Mouse (Mus musculus) hindbrain, embryonic 14.5 days (tissue): ENCODE measurements around the gene Golgb1. TPM values are rescaled to one million over a fixed set of nuclear protein-coding genes. Genes with fewer than 3 reads are reported as not detected.

Experiments used
- ATAC-seq: fragments of 200-750 bp; cut with Nextera tagmentation; 2 replicates; pipeline ENCODE4 v1.8.0; 2017; ENCODE audit warnings: moderate number of reproducible peaks, mild to moderate bottlenecking, moderate TSS enrichment, moderate library complexity; ENCODE audit not compliant: low FRiP score
- DNase-seq: peaks from one replicate; pipeline ENCODE4 v3.0.0-alpha.2; 2015; ENCODE audit warnings: low spot score
- H3K27ac ChIP-seq: fragments of 300-500 bp; sonication (generic); 2 replicates; pipeline ENCODE4 v1.5.1; 2014; ENCODE audit warnings: mild to moderate bottlenecking, moderate library complexity
- H3K27me3 ChIP-seq: fragments of 300-500 bp; sonication (generic); 2 replicates; pipeline ENCODE4 v1.6.1; 2014; ENCODE audit warnings: mild to moderate bottlenecking, low read length, mixed read lengths; ENCODE audit not compliant: control insufficient read depth, insufficient read depth
- H3K36me3 ChIP-seq: fragments of 300-500 bp; sonication (generic); replicated peaks from 2 replicates; pipeline ENCODE4 v1.6.1; 2014; ENCODE audit not compliant: control insufficient read depth, insufficient read depth
- H3K4me1 ChIP-seq: fragments of 300-500 bp; sonication (generic); replicated peaks from 2 replicates; pipeline ENCODE4 v1.6.1; 2014; ENCODE audit warnings: antibody characterized with exemption, low read length, mixed read lengths; ENCODE audit not compliant: control insufficient read depth, insufficient read depth
- H3K4me2 ChIP-seq: fragments of 300-500 bp; sonication (generic); replicated peaks from 2 replicates; pipeline ENCODE4 v1.6.1; 2014; ENCODE audit warnings: mild to moderate bottlenecking, moderate library complexity
- H3K4me3 ChIP-seq: fragments of 300-500 bp; sonication (generic); replicated peaks from 2 replicates; pipeline ENCODE4 v1.5.1; 2014; ENCODE audit warnings: mild to moderate bottlenecking, low read length
- H3K9ac ChIP-seq: fragments of 300-500 bp; sonication (generic); 2 replicates; pipeline ENCODE4 v1.6.1; 2014
- H3K9me3 ChIP-seq: fragments of 300-500 bp; sonication (generic); 2 replicates; pipeline ENCODE4 v1.6.1; 2016; ENCODE audit warnings: low read length; ENCODE audit not compliant: control insufficient read depth
- WGBS: fragments of 180-500 bp; shearing (Covaris S2); extraction: QIAGEN DNeasy Blood & Tissue Kit; methylation state at CpG from one replicate; pipeline ENCODE4 v1.1.7; 2014; 5-methylcytosine and 5-hydroxymethylcytosine counted together
- polyA plus RNA-seq: library from polyadenylated mRNA; unstranded; fragments of >200 nt; fragmentation: Nextera tagmentation; extraction: Ambion mirVana; gene quantifications from 2 replicates; pipeline ENCODE4 v1.2.1, GENCODE M21; 2014

Golgb1 gene
- polyA plus RNA-seq, 1 experiment from 2014 or later = 86.1 TPM

- Histone ChIP-seq H3K36me3 (peaks cover 85% of the 10 kb centered on the region), H3K4me3 (no peak overlapping the region), H3K9ac (no peak overlapping the region), H3K27ac (no peak overlapping the region), H3K9me3 (no peaks in the 10 kb centered on the region), H3K4me2 (no peak overlapping the region), H3K27me3 (no peaks in the 10 kb centered on the region), H3K4me1 (no peaks in the 10 kb centered on the region)
- DNase-seq = no peak
- ATAC-seq = no peak
- 94% methylated on average over 10 of the region's 10 CpGs for WGBS
These were observed 51.8 kb downstream of the Golgb1 start for GRCm38 (mm10) chr16:36926514-36927447.

- ATAC-seq (no peak), DNase-seq (no peak)
- no peak overlapping the region for H3K27ac ChIP-seq
- no peak overlapping the region for H3K4me3 ChIP-seq
- no peaks in the 10 kb centered on the region for H3K27me3 ChIP-seq
- H3K9ac ChIP-seq = no peak overlapping the region
- no peak overlapping the region for H3K4me2 ChIP-seq
- H3K4me1 ChIP-seq = no peaks in the 10 kb centered on the region
- 90% methylated on average over 10 of the region's 10 CpGs for WGBS
- H3K9me3 ChIP-seq = no peaks in the 10 kb centered on the region
- H3K36me3 ChIP-seq = peaks cover 93% of the 10 kb centered on the region
These were observed 52.7 kb downstream of the Golgb1 start for GRCm38 (mm10) chr16:36927495-36928105.

- no peak overlapping the region for H3K4me3 ChIP-seq
- peaks cover 94% of the 10 kb centered on the region for H3K36me3 ChIP-seq
- no peak overlapping the region for H3K4me2 ChIP-seq
- WGBS = 96% methylated on average over 8 of the region's 8 CpGs
- H3K27ac ChIP-seq = no peak overlapping the region
- ATAC-seq (no peak), DNase-seq (no peak)
- no peaks in the 10 kb centered on the region for H3K4me1 ChIP-seq
- no peaks in the 10 kb centered on the region for H3K27me3 ChIP-seq
- H3K9ac ChIP-seq = no peak overlapping the region
- H3K9me3 ChIP-seq = no peaks in the 10 kb centered on the region
These were observed 53.2 kb downstream of the Golgb1 start for GRCm38 (mm10) chr16:36928106-36928500.

- no peaks in the 10 kb centered on the region for H3K4me1 ChIP-seq
- no peak overlapping the region for H3K9ac ChIP-seq
- H3K9me3 ChIP-seq = no peaks in the 10 kb centered on the region
- H3K36me3 ChIP-seq = peaks cover 95% of the 10 kb centered on the region
- 95% methylated on average over 7 of the region's 7 CpGs for WGBS
- ATAC-seq (no peak), DNase-seq (no peak)
- H3K4me2 ChIP-seq = no peak overlapping the region
- no peaks in the 10 kb centered on the region for H3K27me3 ChIP-seq
- no peak overlapping the region for H3K27ac ChIP-seq
- H3K4me3 ChIP-seq = no peak overlapping the region
These were observed 54.3 kb downstream of the Golgb1 start for GRCm38 (mm10) chr16:36929216-36929615.

GRCm38 (mm10) chr16:36930231-36931136 lies 55.5 kb downstream of the Golgb1 start:
- WGBS = 85% methylated on average over 11 of the region's 11 CpGs
- peaks cover 82% of the 10 kb centered on the region for H3K36me3 ChIP-seq

GRCm38 (mm10) chr16:36931381-36931780 lies 56.4 kb downstream of the Golgb1 start:
- H3K27me3 ChIP-seq = no peaks in the 10 kb centered on the region
- ATAC-seq (no peak), DNase-seq (no peak)
- no peak overlapping the region for H3K4me3 ChIP-seq
- peaks cover 73% of the 10 kb centered on the region for H3K36me3 ChIP-seq
- WGBS = 96% methylated on average over 10 of the region's 10 CpGs
- no peaks in the 10 kb centered on the region for H3K9me3 ChIP-seq
- H3K4me1 ChIP-seq = no peaks in the 10 kb centered on the region
- no peak overlapping the region for H3K27ac ChIP-seq
- H3K4me2 ChIP-seq = no peak overlapping the region
- H3K9ac ChIP-seq = no peak overlapping the region

More at GRCm38 (mm10) chr16:36930231-36931136, 55.5 kb downstream of the Golgb1 start:
- ATAC-seq = no peak
- DNase-seq = no peak
- Histone ChIP-seq H3K4me3 (no peak overlapping the region), H3K9ac (no peak overlapping the region), H3K4me2 (no peak overlapping the region), H3K27ac (no peak overlapping the region), H3K9me3 (no peaks in the 10 kb centered on the region), H3K27me3 (no peaks in the 10 kb centered on the region), H3K4me1 (no peaks in the 10 kb centered on the region)

GRCm38 (mm10) chr16:36931976-36932375 lies 57.0 kb downstream of the Golgb1 start:
- no peak for DNase-seq
- H3K27me3 ChIP-seq = no peaks in the 10 kb centered on the region
- H3K9me3 ChIP-seq = no peaks in the 10 kb centered on the region
- H3K4me1 ChIP-seq = no peaks in the 10 kb centered on the region
- H3K4me2 ChIP-seq = no peak overlapping the region
- no peak overlapping the region for H3K27ac ChIP-seq
- WGBS = 97% methylated on average over 3 of the region's 3 CpGs
- H3K4me3 ChIP-seq = no peak overlapping the region
- H3K36me3 ChIP-seq = peaks cover 67% of the 10 kb centered on the region
- no peak for ATAC-seq
- no peak overlapping the region for H3K9ac ChIP-seq

GRCm38 (mm10) chr16:36932546-36932945 lies 57.6 kb downstream of the Golgb1 start:
- Histone ChIP-seq H3K9me3 (no peaks in the 10 kb centered on the region), H3K9ac (no peak overlapping the region), H3K27me3 (no peaks in the 10 kb centered on the region), H3K4me2 (no peak overlapping the region), H3K27ac (no peak overlapping the region), H3K4me3 (no peak overlapping the region), H3K4me1 (no peaks in the 10 kb centered on the region), H3K36me3 (peaks cover 61% of the 10 kb centered on the region)
- no peak for ATAC-seq
- WGBS = 95% methylated on average over 6 of the region's 6 CpGs
- DNase-seq = no peak
